Mouse (Mus musculus): ENCODE data around the gene Nufip2. TPM values are rescaled to one million over a fixed set of nuclear protein-coding genes. Genes with fewer than 3 reads are reported as not detected.
"Not testable (repeated sequence)": the region's sequence is repeated elsewhere in the genome, so short reads cannot be mapped to it uniquely, and the experiment has no call there.

The Nufip2 gene
- polyA plus RNA-seq, 1 experiment from 2014 or later = 5.3 TPM

GRCm38 (mm10) chr11:77725183-77725582 is 39.2 kb downstream of the Nufip2 start, which contains the start of gene Cryba1:
Cryba1 (minus strand) TSS chr11:77725283.
- Histone ChIP-seq H3K4me1 (replicated peaks; ENCODE audit: control insufficient read depth, insufficient read depth, low read length) (no peaks in the 10 kb centered on the region), H3K36me3 (ENCODE audit: control insufficient read depth, insufficient read depth, low read length) (no peaks in the 10 kb centered on the region), H3K4me2 (no peak within 1 kb of the TSS), H3K27ac (ENCODE audit: low read depth, low read length) (no peak within 1 kb of the TSS), H3K4me3 (ENCODE audit: low read depth, low read length) (no peak within 1 kb of the TSS), H3K9ac (ENCODE audit: low read depth, low read length) (no peak within 1 kb of the TSS), H3K27me3 (replicated peaks; ENCODE audit: control insufficient read depth, insufficient read depth, low read length) (no peaks in the 10 kb centered on the region), H3K9me3 (ENCODE audit: control insufficient read depth, low read length) (no peaks in the 10 kb centered on the region)
- WGBS = 67% methylated on average over 7 of the region's 7 CpGs
- DNase-seq (ENCODE audit: low spot score) = no peak
- no peak for ATAC-seq (replicated peaks; ENCODE audit: low FRiP score)

DNA sequence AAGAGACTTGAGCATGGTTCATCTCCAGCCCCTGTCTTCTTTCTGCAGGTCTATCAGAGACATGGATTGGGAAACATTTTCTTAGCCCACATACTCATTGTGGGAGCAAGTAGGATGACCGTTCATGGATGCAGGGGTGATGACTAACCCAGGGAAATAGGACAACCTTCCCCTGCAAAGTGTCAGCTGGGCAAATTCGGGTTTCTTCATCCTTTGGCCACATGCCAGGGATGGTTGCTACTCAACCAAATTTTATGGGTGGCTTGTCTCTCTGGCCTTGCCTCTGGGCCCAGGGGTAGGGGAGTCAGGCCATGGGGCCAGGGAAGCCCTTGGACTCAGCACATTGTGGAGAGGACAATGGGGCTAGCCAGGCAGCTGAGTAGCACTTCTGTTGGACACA is 42.6 kb downstream of the Nufip2 start:
- Histone ChIP-seq H3K9me3 (ENCODE audit: control insufficient read depth, low read length) (no peaks in the 10 kb centered on the region), H3K4me2 (no peak overlapping the region), H3K27ac (ENCODE audit: low read depth, low read length) (no peak overlapping the region), H3K36me3 (ENCODE audit: control insufficient read depth, insufficient read depth, low read length) (no peaks in the 10 kb centered on the region), H3K4me1 (replicated peaks; ENCODE audit: control insufficient read depth, insufficient read depth, low read length) (no peaks in the 10 kb centered on the region), H3K9ac (ENCODE audit: low read depth, low read length) (no peak overlapping the region), H3K27me3 (replicated peaks; ENCODE audit: control insufficient read depth, insufficient read depth, low read length) (no peaks in the 10 kb centered on the region), H3K4me3 (ENCODE audit: low read depth, low read length) (no peak overlapping the region)
- no peak for ATAC-seq (replicated peaks; ENCODE audit: low FRiP score)
- DNase-seq (ENCODE audit: low spot score) = no peak
- WGBS = 59% methylated on average over 2 of the region's 2 CpGs

DNA sequence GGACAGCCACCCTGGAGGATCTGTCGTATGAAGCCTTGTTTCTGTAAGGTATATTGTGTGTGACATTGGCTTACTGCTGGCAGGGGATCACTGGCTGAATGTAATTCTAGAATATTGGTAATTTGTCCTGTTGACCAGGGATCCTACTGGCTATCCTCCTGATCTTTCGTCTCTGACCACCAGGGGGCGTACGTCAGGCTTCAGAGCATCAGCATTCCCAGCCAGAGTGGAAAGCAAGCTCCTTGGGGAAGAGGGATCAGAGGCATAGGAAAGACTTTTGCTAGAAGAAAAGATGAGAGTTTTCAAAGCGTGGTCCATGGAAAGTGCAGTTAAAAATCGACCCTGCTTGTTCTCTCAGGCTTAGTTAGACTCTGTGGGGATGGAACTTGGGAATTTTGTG is 51.3 kb downstream of the Nufip2 start:
- WGBS = 1% methylated on average over 6 of the region's 6 CpGs
- no peak overlapping the region for H3K4me3 ChIP-seq (ENCODE audit: low read depth, low read length)
- H3K9ac ChIP-seq (ENCODE audit: low read depth, low read length) = no peak overlapping the region
- no peak overlapping the region for H3K4me2 ChIP-seq
- H3K27me3 ChIP-seq (replicated peaks; ENCODE audit: control insufficient read depth, insufficient read depth, low read length) = no peaks in the 10 kb centered on the region
- H3K36me3 ChIP-seq (ENCODE audit: control insufficient read depth, insufficient read depth, low read length) = no peaks in the 10 kb centered on the region
- H3K27ac ChIP-seq (ENCODE audit: low read depth, low read length) = no peak overlapping the region
- DNase-seq (ENCODE audit: low spot score) (peak; percentile 68), ATAC-seq (replicated peaks; ENCODE audit: low FRiP score) (no peak)
- no peaks in the 10 kb centered on the region for H3K9me3 ChIP-seq (ENCODE audit: control insufficient read depth, low read length)
- H3K4me1 ChIP-seq (replicated peaks; ENCODE audit: control insufficient read depth, insufficient read depth, low read length) = no peaks in the 10 kb centered on the region

- Histone ChIP-seq H3K27ac (ENCODE audit: low read depth, low read length) (no peak overlapping the region), H3K4me3 (ENCODE audit: low read depth, low read length) (no peak overlapping the region), H3K9ac (ENCODE audit: low read depth, low read length) (no peak overlapping the region), H3K27me3 (replicated peaks; ENCODE audit: control insufficient read depth, insufficient read depth, low read length) (no peaks in the 10 kb centered on the region), H3K9me3 (ENCODE audit: control insufficient read depth, low read length) (no peaks in the 10 kb centered on the region), H3K36me3 (ENCODE audit: control insufficient read depth, insufficient read depth, low read length) (no peaks in the 10 kb centered on the region), H3K4me2 (no peak overlapping the region), H3K4me1 (replicated peaks; ENCODE audit: control insufficient read depth, insufficient read depth, low read length) (no peaks in the 10 kb centered on the region)
- WGBS = 55% methylated on average over 7 of the region's 7 CpGs
- DNase-seq (ENCODE audit: low spot score) (no peak), ATAC-seq (replicated peaks; ENCODE audit: low FRiP score) (no peak)
Measured at GRCm38 (mm10) chr11:77738555-77738954, 52.6 kb downstream of the Nufip2 start.

GRCm38 (mm10) chr11:77743966-77744365 is 58.0 kb downstream of the Nufip2 start:
- H3K9me3 ChIP-seq (ENCODE audit: control insufficient read depth, low read length) = no peaks in the 10 kb centered on the region

DNA sequence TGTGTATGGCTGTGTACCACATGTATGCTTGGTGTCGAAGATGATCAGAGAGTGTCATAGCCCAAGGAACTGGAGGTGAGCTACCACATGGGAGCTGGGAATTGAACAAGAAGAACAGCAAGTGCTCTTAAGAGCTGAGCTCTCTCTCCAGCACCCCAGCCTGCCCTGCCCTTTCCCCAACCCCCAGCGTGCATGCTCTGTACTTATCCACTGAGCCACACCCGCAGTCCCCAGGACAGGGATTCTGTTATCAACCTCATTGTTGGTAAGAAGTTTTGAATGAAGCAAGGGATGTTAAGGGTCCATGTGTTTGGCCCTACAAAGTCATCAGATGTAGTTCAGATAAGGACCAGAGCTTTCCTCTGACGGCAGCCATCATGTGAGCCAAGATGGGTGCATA is 60.7 kb downstream of the Nufip2 start:
- no peak overlapping the region for H3K9ac ChIP-seq (ENCODE audit: low read depth, low read length)
- no peak overlapping the region for H3K27ac ChIP-seq (ENCODE audit: low read depth, low read length)
- peak; percentile 79 for ATAC-seq (replicated peaks; ENCODE audit: low FRiP score)
- H3K4me1 ChIP-seq (replicated peaks; ENCODE audit: control insufficient read depth, insufficient read depth, low read length) = peaks cover 9% of the 10 kb centered on the region
- no peak for DNase-seq (ENCODE audit: low spot score)
- no peaks in the 10 kb centered on the region for H3K36me3 ChIP-seq (ENCODE audit: control insufficient read depth, insufficient read depth, low read length)
- no peak overlapping the region for H3K4me3 ChIP-seq (ENCODE audit: low read depth, low read length)
- no peaks in the 10 kb centered on the region for H3K9me3 ChIP-seq (ENCODE audit: control insufficient read depth, low read length)
- 61% methylated on average over 4 of the region's 4 CpGs for WGBS
- no peak overlapping the region for H3K4me2 ChIP-seq
- H3K27me3 ChIP-seq (replicated peaks; ENCODE audit: control insufficient read depth, insufficient read depth, low read length) = no peaks in the 10 kb centered on the region

More at GRCm38 (mm10) chr11:77743966-77744365, 58.0 kb downstream of the Nufip2 start:
- Histone ChIP-seq H3K4me1 (replicated peaks; ENCODE audit: control insufficient read depth, insufficient read depth, low read length) (peaks cover 9% of the 10 kb centered on the region), H3K36me3 (ENCODE audit: control insufficient read depth, insufficient read depth, low read length) (no peaks in the 10 kb centered on the region), H3K27ac (ENCODE audit: low read depth, low read length) (no peak overlapping the region), H3K27me3 (replicated peaks; ENCODE audit: control insufficient read depth, insufficient read depth, low read length) (no peaks in the 10 kb centered on the region), H3K4me3 (ENCODE audit: low read depth, low read length) (no peak overlapping the region), H3K4me2 (no peak overlapping the region), H3K9ac (ENCODE audit: low read depth, low read length) (no peak overlapping the region)
- 33% methylated on average over 6 of the region's 6 CpGs for WGBS
- DNase-seq (ENCODE audit: low spot score) = no peak
- ATAC-seq (replicated peaks; ENCODE audit: low FRiP score) = 0 out of 2 replicates have a peak, but pooled peaks have one; percentile 45

GRCm38 (mm10) chr11:77747103-77747502 is 61.1 kb downstream of the Nufip2 start:
- not testable (repeated sequence) for H3K36me3 ChIP-seq (ENCODE audit: control insufficient read depth, insufficient read depth, low read length); H3K9ac ChIP-seq (ENCODE audit: low read depth, low read length); H3K4me3 ChIP-seq (ENCODE audit: low read depth, low read length); ATAC-seq (replicated peaks; ENCODE audit: low FRiP score); H3K27me3 ChIP-seq (replicated peaks; ENCODE audit: control insufficient read depth, insufficient read depth, low read length); H3K27ac ChIP-seq (ENCODE audit: low read depth, low read length); H3K4me2 ChIP-seq; H3K9me3 ChIP-seq (ENCODE audit: control insufficient read depth, low read length); DNase-seq (ENCODE audit: low spot score)
- 83% methylated on average over 13 of the region's 15 CpGs for WGBS
- peaks cover 12% of the 10 kb centered on the region for H3K4me1 ChIP-seq (replicated peaks; ENCODE audit: control insufficient read depth, insufficient read depth, low read length)

DNA sequence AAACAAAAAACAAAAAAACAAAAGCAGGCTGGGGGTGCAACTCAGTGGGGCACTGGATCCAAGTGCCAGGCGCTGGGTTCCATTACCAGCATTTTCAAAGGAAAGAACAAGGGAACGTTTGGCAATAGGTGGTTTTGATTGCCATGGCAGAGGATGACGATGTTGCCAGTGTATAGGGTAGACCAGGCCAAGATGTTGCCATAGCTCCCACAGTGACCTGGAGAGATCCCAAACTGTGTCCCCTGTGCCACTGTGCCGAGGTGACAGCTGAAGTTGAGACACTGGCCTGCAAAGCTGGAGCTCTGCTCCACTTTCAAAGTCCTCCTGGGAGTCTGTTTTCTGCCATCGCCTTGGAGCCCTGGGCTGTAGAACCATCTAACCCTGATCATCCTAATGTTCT is 63.0 kb downstream of the Nufip2 start:
- no peak overlapping the region for H3K4me2 ChIP-seq
- no peak overlapping the region for H3K9ac ChIP-seq (ENCODE audit: low read depth, low read length)
- H3K36me3 ChIP-seq (ENCODE audit: control insufficient read depth, insufficient read depth, low read length) = no peaks in the 10 kb centered on the region
- no peak for DNase-seq (ENCODE audit: low spot score)
- H3K27me3 ChIP-seq (replicated peaks; ENCODE audit: control insufficient read depth, insufficient read depth, low read length) = no peaks in the 10 kb centered on the region
- WGBS = 82% methylated on average over 5 of the region's 5 CpGs
- no peaks in the 10 kb centered on the region for H3K9me3 ChIP-seq (ENCODE audit: control insufficient read depth, low read length)
- H3K4me1 ChIP-seq (replicated peaks; ENCODE audit: control insufficient read depth, insufficient read depth, low read length) = peaks cover 25% of the 10 kb centered on the region
- no peak overlapping the region for H3K4me3 ChIP-seq (ENCODE audit: low read depth, low read length)
- ATAC-seq (replicated peaks; ENCODE audit: low FRiP score) = no peak
- no peak overlapping the region for H3K27ac ChIP-seq (ENCODE audit: low read depth, low read length)

GRCm38 (mm10) chr11:77752525-77752924 is 66.6 kb downstream of the Nufip2 start:
- Histone ChIP-seq H3K27ac (ENCODE audit: low read depth, low read length) (peak overlapping the region; percentile 46; the same call in 1 of the 2 replicates), H3K9me3 (ENCODE audit: control insufficient read depth, low read length) (no peaks in the 10 kb centered on the region), H3K36me3 (ENCODE audit: control insufficient read depth, insufficient read depth, low read length) (no peaks in the 10 kb centered on the region), H3K4me2 (peak overlapping the region; percentile 36), H3K4me1 (replicated peaks; ENCODE audit: control insufficient read depth, insufficient read depth, low read length) (peaks cover 16% of the 10 kb centered on the region), H3K4me3 (ENCODE audit: low read depth, low read length) (no peak overlapping the region), H3K27me3 (replicated peaks; ENCODE audit: control insufficient read depth, insufficient read depth, low read length) (no peaks in the 10 kb centered on the region), H3K9ac (ENCODE audit: low read depth, low read length) (no peak overlapping the region)
- ATAC-seq (replicated peaks; ENCODE audit: low FRiP score) (peak; percentile 68; the same call in 1 of the 2 replicates), DNase-seq (ENCODE audit: low spot score) (no peak)
- 55% methylated on average over 5 of the region's 5 CpGs for whole genome bisulfite sequencing
